Mouse (Mus musculus): ENCODE measurements at regions not wholly inside any gene's neighbourhood (a gene's known extent, or its start where the extent isn't known, plus 50 kb on each side); places are given as distances from the start of the nearest gene placed in this dataset.

DNA sequence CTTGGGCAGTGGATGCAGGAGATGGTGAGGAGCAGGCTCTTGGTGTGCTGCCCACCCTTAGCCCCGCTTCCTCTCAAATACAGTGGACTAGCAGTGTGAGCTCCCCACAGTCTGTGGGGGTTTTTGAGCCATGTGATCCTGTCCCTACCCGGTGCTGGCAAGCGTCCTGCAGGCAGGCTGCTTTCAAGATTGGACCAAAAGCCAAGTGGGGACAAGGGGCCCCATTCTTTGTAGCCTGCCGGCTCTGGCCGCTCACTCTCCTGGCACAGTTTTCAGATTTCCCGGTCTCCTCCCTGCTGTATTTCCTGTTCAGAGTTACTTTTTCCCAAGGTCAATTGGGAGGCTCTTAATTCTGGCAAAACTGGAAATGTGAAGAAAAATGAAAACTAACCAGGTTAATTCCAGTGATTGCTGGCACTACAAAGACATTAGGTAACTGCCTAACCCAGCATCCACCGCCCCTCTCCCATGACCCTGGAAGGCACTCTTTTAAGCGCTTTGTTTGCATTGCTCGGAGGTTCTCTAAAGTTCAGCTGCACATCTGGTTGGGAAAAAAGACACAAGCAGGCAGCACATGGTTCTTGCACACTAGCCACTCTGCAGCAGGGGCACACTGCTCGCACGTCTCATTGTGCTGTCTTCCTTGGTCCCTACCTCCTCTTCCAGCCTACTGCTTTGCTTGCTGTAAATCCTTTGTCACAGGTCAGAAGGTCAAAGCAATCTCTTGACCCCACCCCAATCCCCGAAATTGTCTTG, 105.6 kb downstream of the Rassf10 start:
- peak; percentile 66 for DNase-seq (ENCODE audit: low spot score)
- ATAC-seq, result peak; percentile 55

GRCm38 (mm10) chr7:113059967-113060284, 106.2 kb downstream of the Rassf10 start:
- H3K36me3 ChIP-seq (ENCODE audit: insufficient read depth, low read length), result no peaks in the 10 kb centered on the region
- no peak overlapping the region for H3K4me2 ChIP-seq (replicated peaks; ENCODE audit: low read depth, low read length)
- TF ChIP-seq EP300 (IDR thresholded peaks at IDR 0.05), result no peak
- TF ChIP-seq CTCF (IDR thresholded peaks at IDR 0.05), result no peak
- peaks cover 13% of the 10 kb centered on the region for H3K4me1 ChIP-seq (ENCODE audit: insufficient read depth, low read depth, low read length)
- H3K27ac ChIP-seq (ENCODE audit: low read length), result no peak overlapping the region
- 30% methylated on average over 5 of the region's 5 CpGs for WGBS
- H3K9me3 ChIP-seq (ENCODE audit: low read length), result no peaks in the 10 kb centered on the region
- no peak overlapping the region for H3K4me3 ChIP-seq (ENCODE audit: low read depth, low read length)
- ATAC-seq, result no peak
- no peaks in the 10 kb centered on the region for H3K27me3 ChIP-seq (replicated peaks; ENCODE audit: insufficient read depth, low read length)
- no peak for DNase-seq (ENCODE audit: low spot score)
- H3K9ac ChIP-seq (replicated peaks; ENCODE audit: low read depth), result no peak overlapping the region

More for the DNA sequence above, 105.6 kb downstream of the Rassf10 start:
- peak overlapping the region; percentile 54; the same call in 1 of the 2 replicates for H3K27ac ChIP-seq (ENCODE audit: low read length)
- H3K4me1 ChIP-seq (ENCODE audit: insufficient read depth, low read depth, low read length), result peaks cover 13% of the 10 kb centered on the region
- H3K27me3 ChIP-seq (replicated peaks; ENCODE audit: insufficient read depth, low read length), result no peaks in the 10 kb centered on the region
- peak overlapping the region; percentile 27; the same call in 1 of the 2 replicates for H3K4me2 ChIP-seq (replicated peaks; ENCODE audit: low read depth, low read length)
- no peak overlapping the region for H3K9ac ChIP-seq (replicated peaks; ENCODE audit: low read depth)
- H3K9me3 ChIP-seq (ENCODE audit: low read length), result no peaks in the 10 kb centered on the region
- no peak for TF ChIP-seq CTCF (IDR thresholded peaks at IDR 0.05)
- TF ChIP-seq EP300 (IDR thresholded peaks at IDR 0.05), result no peak
- WGBS, result 13% methylated on average over 12 of the region's 12 CpGs
- H3K36me3 ChIP-seq (ENCODE audit: insufficient read depth, low read length), result no peaks in the 10 kb centered on the region
- no peak overlapping the region for H3K4me3 ChIP-seq (ENCODE audit: low read depth, low read length)

GRCm38 (mm10) chr7:113060991-113061390, 107.2 kb downstream of the Rassf10 start:
- no peak for ATAC-seq
- Histone ChIP-seq H3K4me3 (ENCODE audit: low read depth, low read length) (no peak overlapping the region), H3K9me3 (ENCODE audit: low read length) (no peaks in the 10 kb centered on the region), H3K27me3 (replicated peaks; ENCODE audit: insufficient read depth, low read length) (no peaks in the 10 kb centered on the region), H3K27ac (ENCODE audit: low read length) (no peak overlapping the region), H3K4me2 (replicated peaks; ENCODE audit: low read depth, low read length) (no peak overlapping the region), H3K4me1 (ENCODE audit: insufficient read depth, low read depth, low read length) (peaks cover 13% of the 10 kb centered on the region), H3K9ac (replicated peaks; ENCODE audit: low read depth) (no peak overlapping the region), H3K36me3 (ENCODE audit: insufficient read depth, low read length) (no peaks in the 10 kb centered on the region)
- no peak for DNase-seq (ENCODE audit: low spot score)
- 71% methylated on average over 7 of the region's 7 CpGs for WGBS
- no peak for TF ChIP-seq EP300 (IDR thresholded peaks at IDR 0.05)

DNA sequence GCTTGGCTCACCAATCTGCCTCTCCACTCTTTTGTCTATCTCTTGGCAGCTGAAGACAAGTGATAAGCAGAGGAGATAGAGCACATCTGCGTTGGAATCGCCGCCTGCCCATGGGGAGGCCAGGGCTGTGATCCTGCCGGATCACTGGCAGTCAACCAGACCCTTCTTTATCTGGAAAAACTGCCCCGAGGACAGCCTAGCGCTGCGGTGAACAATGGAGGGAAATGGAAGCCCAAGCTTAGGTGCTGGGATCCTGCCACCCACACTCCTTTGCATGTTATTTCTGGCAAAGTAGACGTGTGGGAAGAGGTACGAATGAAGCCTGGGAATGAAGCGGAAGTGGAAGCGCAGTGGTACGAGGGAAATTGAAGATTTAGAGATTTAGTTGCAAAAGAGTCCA, 112.8 kb downstream of the Rassf10 start:
- Histone ChIP-seq H3K36me3 (ENCODE audit: insufficient read depth, low read length) (no peaks in the 10 kb centered on the region), H3K4me3 (ENCODE audit: low read depth, low read length) (no peak overlapping the region), H3K4me1 (ENCODE audit: insufficient read depth, low read depth, low read length) (no peaks in the 10 kb centered on the region), H3K9me3 (ENCODE audit: low read length) (no peaks in the 10 kb centered on the region), H3K27me3 (replicated peaks; ENCODE audit: insufficient read depth, low read length) (no peaks in the 10 kb centered on the region), H3K27ac (ENCODE audit: low read length) (no peak overlapping the region), H3K9ac (replicated peaks; ENCODE audit: low read depth) (no peak overlapping the region), H3K4me2 (replicated peaks; ENCODE audit: low read depth, low read length) (no peak overlapping the region)
- TF ChIP-seq CTCF (IDR thresholded peaks at IDR 0.05) (no peak), EP300 (IDR thresholded peaks at IDR 0.05) (no peak)
- 56% methylated on average over 12 of the region's 12 CpGs for WGBS
- ATAC-seq, result no peak
- no peak for DNase-seq (ENCODE audit: low spot score)

DNA sequence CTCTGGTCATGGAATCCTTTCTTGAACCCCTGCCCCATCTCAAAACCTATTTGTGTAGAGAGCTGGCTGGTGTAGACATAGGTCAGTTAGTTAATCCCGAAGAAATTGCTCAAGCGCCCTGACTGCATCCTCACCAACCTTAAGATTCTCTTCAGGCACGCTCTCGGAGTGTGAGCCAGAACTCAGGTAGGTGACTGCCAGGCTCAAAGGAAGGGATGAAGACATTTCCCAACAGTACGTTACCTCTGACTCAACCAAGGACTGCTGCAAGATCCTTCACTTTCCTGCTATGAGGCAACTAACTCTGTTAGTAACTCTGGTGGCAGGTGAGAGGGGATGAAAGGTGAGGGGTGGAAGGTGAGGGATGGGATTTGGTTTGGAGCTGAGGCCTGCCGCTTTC, 114.5 kb downstream of the Rassf10 start:
- Histone ChIP-seq H3K36me3 (ENCODE audit: insufficient read depth, low read length) (no peaks in the 10 kb centered on the region), H3K27me3 (replicated peaks; ENCODE audit: insufficient read depth, low read length) (no peaks in the 10 kb centered on the region), H3K9me3 (ENCODE audit: low read length) (no peaks in the 10 kb centered on the region), H3K27ac (ENCODE audit: low read length) (no peak overlapping the region), H3K9ac (replicated peaks; ENCODE audit: low read depth) (no peak overlapping the region), H3K4me2 (replicated peaks; ENCODE audit: low read depth, low read length) (no peak overlapping the region), H3K4me3 (ENCODE audit: low read depth, low read length) (no peak overlapping the region), H3K4me1 (ENCODE audit: insufficient read depth, low read depth, low read length) (no peaks in the 10 kb centered on the region)
- no peak for ATAC-seq
- no peak for TF ChIP-seq CTCF (IDR thresholded peaks at IDR 0.05)
- TF ChIP-seq EP300 (IDR thresholded peaks at IDR 0.05), result no peak
- WGBS, result 84% methylated on average over 6 of the region's 6 CpGs
- DNase-seq (ENCODE audit: low spot score), result no peak

- no peak overlapping the region for H3K4me2 ChIP-seq (replicated peaks; ENCODE audit: low read depth, low read length)
- no peak overlapping the region for H3K9ac ChIP-seq (replicated peaks; ENCODE audit: low read depth)
- ATAC-seq (no peak), DNase-seq (ENCODE audit: low spot score) (no peak)
- H3K4me1 ChIP-seq (ENCODE audit: insufficient read depth, low read depth, low read length), result no peaks in the 10 kb centered on the region
- H3K27ac ChIP-seq (ENCODE audit: low read length), result no peak overlapping the region
- TF ChIP-seq CTCF (IDR thresholded peaks at IDR 0.05), result no peak
- no peak for TF ChIP-seq EP300 (IDR thresholded peaks at IDR 0.05)
- 55% methylated on average over 4 of the region's 4 CpGs for WGBS
- H3K4me3 ChIP-seq (ENCODE audit: low read depth, low read length), result no peak overlapping the region
- no peaks in the 10 kb centered on the region for H3K9me3 ChIP-seq (ENCODE audit: low read length)
- no peaks in the 10 kb centered on the region for H3K36me3 ChIP-seq (ENCODE audit: insufficient read depth, low read length)
- no peaks in the 10 kb centered on the region for H3K27me3 ChIP-seq (replicated peaks; ENCODE audit: insufficient read depth, low read length)
Measured at GRCm38 (mm10) chr7:113069336-113069924, 115.7 kb downstream of the Rassf10 start.

Data from lung, postnatal 0 days (tissue).